Mouse (Mus musculus) midbrain, embryonic 14.5 days (tissue): ENCODE measurements around the gene Pde4dip. TPM values are rescaled to one million over a fixed set of nuclear protein-coding genes. Genes with fewer than 3 reads are reported as not detected.

Source experiments
- microRNA-seq: library from miRNA; unstranded; fragments of <30 nt; microRNA quantifications from one replicate; pipeline ENCODE4, GENCODE M21; 2016
- polyA plus RNA-seq: library from polyadenylated mRNA; unstranded; fragments of >200 nt; fragmentation: Nextera tagmentation; extraction: Ambion mirVana; gene quantifications from 2 replicates; pipeline ENCODE4 v1.2.1, GENCODE M21; 2014

Gene Pde4dip
- polyA plus RNA-seq, 1 experiment from 2014 or later, result 76.3 TPM

Small RNAs within 50 kb of the gene (microRNA-seq; reads per million reads assigned to microRNA genes)
- not detected for gene Mir7225

Other genes starting within 250 kb of the Pde4dip start
- 8.9 TPM in 2 replicates for gene Prkab2, start 230.5 kb downstream of the Pde4dip start, polyA plus RNA-seq
- gene Gm17651, start 214.0 kb downstream of the Pde4dip start, polyA plus RNA-seq, result not detected in 2 replicates
- 99.3 and 114 TPM in 2 replicates for gene Sec22b, start 12.5 kb upstream of the Pde4dip start, polyA plus RNA-seq
- 5.2 and 10.8 TPM in 2 replicates for gene Notch2, start 124.8 kb upstream of the Pde4dip start, polyA plus RNA-seq